Mouse (Mus musculus) testis, adult 2 months (tissue): ENCODE results near the gene Dpp6.

ENCODE experiments used
- CTCF ChIP-seq: fragments of 200-500 bp; IDR thresholded peaks from 2 replicates; pipeline ENCODE4 v1.5.1; 2012; ENCODE audit warnings: low read depth, mild to moderate bottlenecking, inconsistent platforms, low read length, moderate library complexity; ENCODE audit not compliant: control insufficient read depth, insufficient read depth, insufficient replicate concordance
- POLR2A ChIP-seq: fragments of 200-500 bp; IDR thresholded peaks from 2 replicates; pipeline ENCODE4 v1.6.1; 2012; ENCODE audit warnings: low read depth, mild to moderate bottlenecking, inconsistent platforms, low read length, moderate library complexity; ENCODE audit not compliant: control insufficient read depth

DNA sequence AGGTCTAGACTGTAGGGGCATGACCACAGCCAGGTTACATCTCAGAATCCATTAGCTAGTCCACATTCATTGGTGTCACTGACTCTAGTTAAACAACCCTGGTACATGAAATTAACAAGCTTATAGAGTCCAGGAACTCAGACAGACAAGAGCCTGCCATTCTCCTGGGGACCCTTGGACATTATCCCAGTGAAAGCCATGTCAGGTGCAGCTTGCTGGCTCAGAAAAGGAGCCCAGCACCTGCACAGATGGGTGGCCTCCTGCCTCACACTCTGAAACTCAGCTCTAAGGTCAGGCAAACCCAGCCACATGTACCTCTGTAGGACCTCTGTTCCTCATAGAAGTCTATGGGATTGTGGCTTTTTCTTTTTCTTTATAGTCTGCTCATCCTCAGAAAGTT lies 701.7 kb downstream of the Dpp6 start:
- TF ChIP-seq POLR2A, result no peak
- TF ChIP-seq CTCF, result no peak
